Mouse (Mus musculus): ENCODE data around the gene Trim45.

The Trim45 gene

GRCm38 (mm10) chr3:100921825-100922505 is at the start of gene Trim45:
TSS of gene Trim45 (plus strand) at chr3:100922202.
- peak; percentile 96 for DNase-seq (ENCODE audit: extremely low spot score, low spot score)

GRCm38 (mm10) chr3:100877057-100877456 is 44.9 kb upstream of the Trim45 start:
- DNase-seq (ENCODE audit: extremely low spot score, low spot score) = no peak

- no peak for DNase-seq (ENCODE audit: extremely low spot score, low spot score)
Observed at GRCm38 (mm10) chr3:100881403-100881802, 40.6 kb upstream of the Trim45 start.

- DNase-seq (ENCODE audit: extremely low spot score, low spot score) = no peak
Observed at GRCm38 (mm10) chr3:100881843-100882634, 40.0 kb upstream of the Trim45 start.

GRCm38 (mm10) chr3:100889234-100889633 is 32.8 kb upstream of the Trim45 start:
- no peak for DNase-seq (ENCODE audit: extremely low spot score, low spot score)

- no peak for DNase-seq (ENCODE audit: extremely low spot score, low spot score)
Observed at GRCm38 (mm10) chr3:100890406-100890805, 31.6 kb upstream of the Trim45 start.

- no peak for DNase-seq (ENCODE audit: extremely low spot score, low spot score)
Observed at GRCm38 (mm10) chr3:100892383-100893335, 29.3 kb upstream of the Trim45 start.

GRCm38 (mm10) chr3:100895500-100895899 is 26.5 kb upstream of the Trim45 start:
- no peak for DNase-seq (ENCODE audit: extremely low spot score, low spot score)

GRCm38 (mm10) chr3:100906128-100906527 is 15.9 kb upstream of the Trim45 start:
- DNase-seq (ENCODE audit: extremely low spot score, low spot score) = no peak

- no peak for DNase-seq (ENCODE audit: extremely low spot score, low spot score)
Observed at GRCm38 (mm10) chr3:100906916-100907315, 15.1 kb upstream of the Trim45 start.

GRCm38 (mm10) chr3:100908594-100908993 is 13.4 kb upstream of the Trim45 start:
- DNase-seq (ENCODE audit: extremely low spot score, low spot score) = no peak

GRCm38 (mm10) chr3:100910621-100911020 is 11.4 kb upstream of the Trim45 start:
- DNase-seq (ENCODE audit: extremely low spot score, low spot score) = no peak

- DNase-seq (ENCODE audit: extremely low spot score, low spot score) = no peak
Observed at GRCm38 (mm10) chr3:100911026-100911425, 11.0 kb upstream of the Trim45 start.

GRCm38 (mm10) chr3:100911498-100912213 is 10.3 kb upstream of the Trim45 start:
- DNase-seq (ENCODE audit: extremely low spot score, low spot score) = no peak

GRCm38 (mm10) chr3:100916844-100917243 is 5.2 kb upstream of the Trim45 start:
- DNase-seq (ENCODE audit: extremely low spot score, low spot score) = no peak

- no peak for DNase-seq (ENCODE audit: extremely low spot score, low spot score)
Observed at GRCm38 (mm10) chr3:100920611-100921140, 1.3 kb upstream of the Trim45 start.

GRCm38 (mm10) chr3:100922506-100923375 is 739 bp downstream of the Trim45 start:
- no peak for DNase-seq (ENCODE audit: extremely low spot score, low spot score)

- no peak for DNase-seq (ENCODE audit: extremely low spot score, low spot score)
Observed at GRCm38 (mm10) chr3:100924065-100924732, 2.2 kb downstream of the Trim45 start.

- DNase-seq (ENCODE audit: extremely low spot score, low spot score) = no peak
Observed at GRCm38 (mm10) chr3:100925176-100925575, 3.2 kb downstream of the Trim45 start.

Data from neural tube, embryonic 10.5 days (tissue).